Mouse (Mus musculus): ENCODE results near the gene Herc1.
A peak's percentile ranks its signal among the peaks of the same experiment; 100 is the strongest.

Gene Herc1

DNA sequence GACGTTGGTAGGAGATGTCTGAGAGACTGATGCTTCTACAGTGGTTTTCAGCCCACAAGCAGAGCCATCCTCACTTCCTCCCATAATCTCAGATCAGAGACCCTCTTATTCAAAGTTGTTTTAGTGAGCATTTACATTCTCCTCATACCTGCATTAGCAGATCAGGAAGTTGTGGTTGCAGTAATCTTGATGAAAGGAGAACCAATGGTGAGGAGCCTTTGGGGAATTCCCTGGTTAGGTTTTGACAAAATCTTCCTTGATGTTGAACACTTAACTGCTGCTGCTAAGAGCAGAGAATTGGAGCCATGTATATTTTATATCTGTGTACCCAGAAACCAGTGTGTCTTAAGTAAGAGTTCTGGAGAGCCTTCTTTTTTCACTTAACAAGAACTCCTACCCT is 142.1 kb downstream of the Herc1 start:
- no peak for DNase-seq (ENCODE audit: inconsistent age in 2 of 2, low spot score in 1 of 2)

DNA sequence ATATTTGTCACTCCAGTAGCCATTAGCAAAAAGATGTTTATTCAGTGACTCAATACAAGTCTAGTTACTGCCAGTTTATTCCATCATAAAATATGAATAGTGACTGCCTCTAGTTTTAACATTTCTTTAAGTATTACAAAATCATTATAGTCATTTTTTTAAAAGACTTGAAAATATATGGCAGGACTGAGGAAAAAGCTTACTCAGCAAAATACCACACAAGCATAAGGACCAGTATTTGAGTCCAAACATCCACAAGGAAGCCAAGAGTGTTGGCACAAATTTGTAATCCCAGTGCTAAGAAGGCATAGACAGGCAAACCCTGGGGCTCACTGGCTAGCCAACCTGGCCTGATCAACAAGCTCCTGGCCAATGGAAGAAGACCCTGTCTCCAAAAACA is 143.7 kb downstream of the Herc1 start:
- no peak for DNase-seq (ENCODE audit: inconsistent age in 2 of 2, low spot score in 1 of 2)

DNA sequence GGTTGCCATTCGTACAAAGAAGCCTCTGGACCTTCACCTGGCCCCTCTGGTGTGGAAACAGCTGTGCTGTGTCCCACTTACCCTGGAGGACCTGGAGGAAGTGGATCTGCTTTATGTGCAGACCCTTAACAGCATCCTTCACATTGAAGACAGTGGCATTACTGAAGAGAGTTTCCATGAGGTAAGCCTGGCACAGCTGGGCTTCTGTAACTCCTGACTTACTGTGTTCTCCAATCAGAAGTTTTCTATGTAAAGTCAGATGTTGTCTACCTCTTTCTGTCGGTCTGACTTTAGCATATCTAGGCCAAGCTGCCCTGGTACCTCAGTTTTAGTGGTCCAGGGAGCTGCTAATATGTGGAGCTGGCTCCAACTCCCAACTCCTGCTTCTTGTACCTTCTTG is 151.0 kb downstream of the Herc1 start:
- DNase-seq (ENCODE audit: inconsistent age in 2 of 2, low spot score in 1 of 2): no peak

GRCm38 (mm10) chr9:66503879-66504411 is 153.7 kb downstream of the Herc1 start:
- no peak for DNase-seq (ENCODE audit: inconsistent age in 2 of 2, low spot score in 1 of 2)

GRCm38 (mm10) chr9:66504518-66504917 is 154.3 kb downstream of the Herc1 start:
- DNase-seq (ENCODE audit: inconsistent age in 2 of 2, low spot score in 1 of 2): no peak

- no peak for DNase-seq (ENCODE audit: inconsistent age in 2 of 2, low spot score in 1 of 2)
Measured at GRCm38 (mm10) chr9:66505141-66505917, 155.1 kb downstream of the Herc1 start.

DNA sequence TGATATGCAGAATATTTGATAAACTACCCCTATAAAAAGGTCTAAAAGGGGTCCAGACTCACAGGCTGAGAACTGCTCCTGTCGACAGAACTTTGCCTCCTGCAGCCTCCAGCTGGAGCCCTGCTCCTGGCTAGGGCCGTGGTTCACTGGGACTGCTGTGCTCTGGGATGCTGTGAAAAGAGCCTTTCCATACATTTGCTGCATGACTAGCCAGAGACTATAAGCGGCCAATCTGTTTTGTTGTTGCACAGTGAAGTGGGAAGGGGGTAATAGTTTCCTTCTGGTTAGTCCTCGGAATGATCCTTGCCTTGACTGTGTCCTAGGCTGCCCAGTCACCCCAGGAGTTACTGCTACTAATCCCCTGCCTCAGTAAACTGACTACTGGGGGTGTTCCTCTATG is 155.8 kb downstream of the Herc1 start:
- DNase-seq (ENCODE audit: inconsistent age in 2 of 2, low spot score in 1 of 2): no peak

GRCm38 (mm10) chr9:66506424-66506823 is 156.2 kb downstream of the Herc1 start:
- no peak for DNase-seq (ENCODE audit: inconsistent age in 2 of 2, low spot score in 1 of 2)

- DNase-seq (ENCODE audit: inconsistent age in 2 of 2, low spot score in 1 of 2): no peak
Measured at GRCm38 (mm10) chr9:66507684-66508083, 157.4 kb downstream of the Herc1 start.

- no peak for DNase-seq (ENCODE audit: inconsistent age in 2 of 2, low spot score in 1 of 2)
Measured at GRCm38 (mm10) chr9:66508890-66509399, 158.7 kb downstream of the Herc1 start.

DNA sequence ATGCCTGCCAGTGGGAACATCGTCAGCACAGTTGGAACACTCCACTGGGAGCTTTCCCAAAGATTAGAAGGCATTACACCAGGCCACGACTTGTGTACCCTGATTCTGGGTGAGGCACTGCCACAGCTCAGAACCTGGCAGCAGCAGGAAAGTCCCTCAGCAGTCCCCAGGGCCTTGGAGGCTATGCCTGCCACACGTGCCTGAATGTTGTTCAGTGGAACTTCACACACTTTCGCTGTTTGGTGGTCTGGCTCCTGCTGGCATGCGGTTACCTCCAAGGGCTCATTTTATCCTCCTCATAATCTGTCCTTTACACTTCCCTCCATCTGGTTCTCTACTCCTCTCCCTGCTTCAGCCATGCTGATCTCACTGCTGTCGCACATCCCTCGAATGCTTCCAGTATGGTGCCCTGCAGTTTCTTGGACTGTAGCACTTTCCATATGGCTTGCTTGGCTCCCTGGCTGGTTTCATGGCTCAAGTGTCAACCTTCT is 160.1 kb downstream of the Herc1 start:
- DNase-seq (ENCODE audit: inconsistent age in 2 of 2, low spot score in 1 of 2): no peak

DNA sequence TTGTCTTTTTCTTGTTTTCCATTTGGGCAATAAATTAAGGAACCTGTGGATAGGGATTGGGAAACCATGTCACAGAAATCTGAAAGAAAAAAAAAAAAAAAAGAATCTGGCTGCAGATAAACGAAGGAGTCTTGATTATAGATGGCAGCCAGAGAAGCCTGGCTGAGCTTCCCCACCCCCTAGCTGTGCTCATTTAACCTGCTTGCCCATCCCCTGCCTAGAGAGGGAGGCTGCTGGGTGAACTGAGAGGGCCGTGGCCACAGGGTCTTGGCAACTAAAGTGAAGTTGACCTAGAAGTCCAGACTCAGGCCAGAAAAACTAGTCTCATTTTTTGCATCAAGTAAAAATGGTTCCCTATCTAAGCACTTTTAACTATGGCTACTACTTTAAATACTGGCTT is 160.7 kb downstream of the Herc1 start:
- peak in 1 of 2 experiments; percentile 71 for DNase-seq (ENCODE audit: inconsistent age in 2 of 2, low spot score in 1 of 2)

- peak; percentile 98 for DNase-seq (ENCODE audit: inconsistent age in 2 of 2, low spot score in 1 of 2)
Measured at GRCm38 (mm10) chr9:66511580-66512350, 161.5 kb downstream of the Herc1 start.

GRCm38 (mm10) chr9:66512351-66512671 is 162.1 kb downstream of the Herc1 start:
- peak; percentile 90 to 95 for DNase-seq (ENCODE audit: inconsistent age in 2 of 2, low spot score in 1 of 2)

DNA sequence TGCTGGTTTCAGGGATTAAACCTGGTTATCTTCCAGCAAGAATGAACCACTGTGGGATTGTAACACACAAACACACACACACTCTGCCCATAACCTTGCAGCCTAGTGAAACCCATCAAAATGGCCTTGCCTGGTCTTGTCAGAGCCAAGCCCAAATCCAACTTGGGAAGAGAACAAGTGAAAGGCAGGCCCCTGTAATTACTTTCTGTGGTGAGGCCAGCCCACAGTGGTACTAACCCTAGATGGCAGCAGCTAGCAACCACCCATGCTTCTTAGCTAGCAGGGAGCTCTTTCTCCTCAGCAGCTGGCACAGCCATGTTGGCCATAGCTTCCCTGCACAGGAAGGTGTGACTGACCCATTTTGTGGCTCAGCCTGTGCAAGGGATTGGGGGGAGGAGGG is 162.9 kb downstream of the Herc1 start:
- peak; percentile 52 to 75 for DNase-seq (ENCODE audit: inconsistent age in 2 of 2, low spot score in 1 of 2)

DNA sequence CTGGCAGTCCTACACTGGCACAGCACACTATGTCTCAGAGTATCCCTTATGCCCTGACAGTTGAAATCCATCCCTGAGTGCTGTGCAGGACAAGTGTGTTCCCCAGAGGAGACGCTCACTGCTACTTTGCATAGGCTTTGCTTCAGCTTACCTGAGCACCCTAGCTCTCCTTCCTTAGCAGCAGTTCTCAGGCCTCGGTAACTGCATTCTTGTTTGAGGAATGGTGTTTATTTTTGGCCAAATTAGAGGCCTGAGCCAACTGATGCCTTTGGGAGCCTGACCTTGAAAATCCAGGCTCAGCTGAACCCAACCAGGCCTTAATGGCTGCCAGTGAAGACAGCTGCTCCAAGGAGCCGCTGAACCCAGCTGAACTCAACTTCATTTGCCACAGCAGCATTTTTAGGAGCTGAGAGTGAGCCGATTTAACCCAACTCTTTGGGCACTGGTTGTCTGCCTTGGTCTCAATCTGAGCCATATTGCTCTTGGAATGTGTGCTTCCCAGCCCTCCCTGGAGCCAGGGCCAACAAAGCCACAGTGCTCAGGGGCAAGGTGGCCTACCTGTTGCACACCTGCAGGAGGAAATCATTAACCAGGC is 163.5 kb downstream of the Herc1 start:
- peak in 1 of 2 experiments; percentile 67 for DNase-seq (ENCODE audit: inconsistent age in 2 of 2, low spot score in 1 of 2)

DNA sequence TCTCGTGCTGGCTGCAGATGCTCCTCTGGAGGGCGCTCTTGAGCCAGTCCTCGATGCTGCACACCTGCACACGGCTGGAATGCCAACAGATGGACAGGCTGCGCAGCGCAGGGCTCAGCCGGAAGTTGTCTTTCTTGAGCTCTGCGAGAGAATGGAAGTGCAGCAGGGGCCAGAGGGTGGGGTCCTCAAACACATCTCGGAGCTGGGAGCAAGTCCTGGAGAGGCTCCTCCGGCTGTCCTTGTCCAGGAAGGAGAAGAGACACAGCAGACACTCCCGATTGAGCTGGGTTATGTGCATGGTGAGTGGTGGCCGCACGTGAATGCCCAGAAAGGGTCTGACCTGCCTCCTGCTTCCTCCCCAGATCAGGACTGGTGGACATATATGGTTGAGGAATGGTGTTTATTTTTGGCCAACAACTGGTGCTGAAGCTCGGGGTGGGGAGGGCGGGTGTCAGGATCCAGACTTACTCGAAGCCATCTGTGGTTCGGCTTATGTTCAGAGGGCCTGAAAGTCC is 164.1 kb downstream of the Herc1 start, which contains the start of gene Fbxl22:
Gene Fbxl22 (minus strand): TSS at position 338 of the 515 bp plus-strand sequence.
- DNase-seq (ENCODE audit: inconsistent age in 2 of 2, low spot score in 1 of 2): peak in 1 of 2 experiments; percentile 53

DNA sequence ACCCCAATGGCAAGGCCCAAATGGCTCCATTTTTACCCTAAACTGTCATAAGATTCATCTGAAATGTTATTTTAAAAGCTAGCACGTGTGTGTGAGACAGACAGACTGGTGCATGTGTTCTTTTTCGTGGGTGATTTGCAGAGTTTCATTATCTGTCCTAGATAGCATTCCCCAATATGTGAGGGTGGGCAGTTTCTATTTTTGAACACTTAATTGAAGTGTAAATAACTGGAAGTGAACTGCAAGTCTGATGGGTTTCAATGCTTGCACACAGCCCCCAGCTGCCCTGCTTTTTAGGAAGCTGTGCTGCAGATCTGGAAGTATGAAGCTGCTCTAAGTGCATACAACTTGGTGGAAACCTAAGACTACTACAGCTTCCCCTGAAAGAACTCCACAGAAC is 164.9 kb downstream of the Herc1 start:
- peak in 1 of 2 experiments; percentile 30 for DNase-seq (ENCODE audit: inconsistent age in 2 of 2, low spot score in 1 of 2)

DNA sequence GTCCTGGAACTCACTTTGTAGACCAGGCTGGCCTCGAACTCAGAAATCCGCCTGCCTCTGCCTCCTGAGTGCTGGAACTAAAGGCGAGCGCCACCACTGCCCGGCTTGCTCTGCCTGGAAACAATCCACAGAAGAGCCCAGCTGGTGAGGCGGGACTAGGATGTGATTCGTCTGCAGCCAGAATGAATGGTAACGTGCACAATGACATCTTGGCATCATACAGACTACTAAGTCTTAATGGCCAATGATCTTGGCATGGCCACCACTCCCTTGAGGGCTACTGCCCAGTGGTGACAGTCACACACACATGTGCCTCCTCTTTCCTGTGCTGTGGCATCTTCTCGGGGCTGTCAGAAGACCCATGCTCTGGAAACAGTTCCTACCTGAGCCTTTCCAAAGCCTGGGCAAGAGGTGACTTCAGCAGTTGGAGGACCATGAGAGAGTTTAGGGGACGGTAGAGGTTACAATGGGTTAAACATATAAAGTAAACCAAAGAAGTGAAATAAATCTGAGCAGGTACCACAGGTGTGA is 165.5 kb downstream of the Herc1 start:
- DNase-seq (ENCODE audit: inconsistent age in 2 of 2, low spot score in 1 of 2): peak in 1 of 2 experiments; percentile 54

DNA sequence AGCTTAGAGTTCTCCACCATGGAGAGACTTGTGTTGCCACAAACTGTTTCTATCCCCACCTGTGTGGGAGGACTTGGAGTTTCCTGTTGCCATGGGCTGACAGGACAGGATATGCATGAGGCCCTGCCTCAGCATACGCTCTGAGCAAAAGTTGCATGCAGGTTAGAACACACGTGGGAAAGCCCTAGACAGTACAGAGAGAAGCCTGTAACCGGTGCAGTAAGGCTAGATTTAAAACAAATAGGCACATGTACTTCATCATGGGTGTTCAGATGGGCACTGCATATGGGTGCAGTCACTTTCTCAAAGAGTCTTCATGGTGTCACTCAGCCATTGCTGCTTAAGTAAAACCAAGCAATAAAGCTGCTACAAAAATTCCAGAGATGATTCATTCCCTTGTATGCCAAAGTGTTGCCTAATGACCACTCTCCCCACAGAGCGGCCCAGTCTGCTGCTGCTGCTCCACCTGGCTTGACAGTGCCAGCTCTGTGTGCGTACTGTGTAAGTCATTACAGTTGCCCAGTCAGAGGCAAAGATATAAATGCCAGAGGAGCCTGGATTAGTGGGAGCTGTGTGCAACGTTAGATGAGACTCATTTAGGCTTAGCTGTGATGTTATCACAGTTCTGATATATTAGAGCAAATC is 166.2 kb downstream of the Herc1 start:
- DNase-seq (ENCODE audit: inconsistent age in 2 of 2, low spot score in 1 of 2): peak; percentile 45 to 84
